Mouse (Mus musculus) heart, embryonic 14.5 days (tissue): ENCODE results near the gene Adssl1. TPM values are rescaled to one million over a fixed set of nuclear protein-coding genes. Genes with fewer than 3 reads are reported as not detected.

Source experiments
- ATAC-seq: fragments of 200-750 bp; cut with Nextera tagmentation; 2 replicates; pipeline ENCODE4 v1.8.0; 2017; ENCODE audit warnings: low read depth, moderate TSS enrichment; ENCODE audit not compliant: insufficient number of reproducible peaks, insufficient read depth, low FRiP score
- H3K27ac ChIP-seq, 2 experiments: fragments of 200-500 bp in 1 of 2; fragments of 300-500 bp in 1 of 2; sonication (generic) in 1 of 2; replicated peaks in 1 of 2; 2 replicates each; pipeline ENCODE4 v1.5.1; 2012 to 2014; ENCODE audit warnings: low read depth in 2 of 2, low read length in 2 of 2, control low read depth in 1 of 2, mild to moderate bottlenecking in 1 of 2, mixed read lengths in 1 of 2; ENCODE audit not compliant: control insufficient read depth in 1 of 2, insufficient read depth in 1 of 2
- H3K27me3 ChIP-seq: fragments of 300-500 bp; sonication (generic); 2 replicates; pipeline ENCODE4 v1.6.1; 2014; ENCODE audit warnings: mild to moderate bottlenecking, low read length, control low read depth; ENCODE audit not compliant: control insufficient read depth, insufficient read depth
- H3K36me3 ChIP-seq: fragments of 300-500 bp; sonication (generic); 2 replicates; pipeline ENCODE4 v1.6.1; 2014; ENCODE audit warnings: mild to moderate bottlenecking, control low read depth, low read length, mixed read lengths; ENCODE audit not compliant: control insufficient read depth, insufficient read depth
- H3K4me1 ChIP-seq, 2 experiments: fragments of 200-500 bp in 1 of 2; fragments of 300-500 bp in 1 of 2; sonication (generic) in 1 of 2; 2 replicates each; pipeline ENCODE4 v1.6.1; 2012 to 2014; ENCODE audit warnings: low read length in 2 of 2, control low read depth in 1 of 2, mixed read lengths in 1 of 2; ENCODE audit not compliant: control insufficient read depth in 2 of 2, insufficient read depth in 2 of 2
- H3K4me2 ChIP-seq: fragments of 300-500 bp; sonication (generic); 2 replicates; pipeline ENCODE4 v1.6.1; 2014; ENCODE audit warnings: mild to moderate bottlenecking, low read length
- H3K4me3 ChIP-seq, 2 experiments: fragments of 200-500 bp in 1 of 2; fragments of 300-500 bp in 1 of 2; sonication (generic) in 1 of 2; 2 replicates each; pipeline ENCODE4 v1.5.1; 2012 to 2014; ENCODE audit warnings: low read length in 2 of 2, mild to moderate bottlenecking in 2 of 2, control low read depth in 1 of 2, low read depth in 1 of 2, moderate library complexity in 1 of 2; ENCODE audit not compliant: control insufficient read depth in 1 of 2, insufficient read depth in 1 of 2
- H3K9ac ChIP-seq: fragments of 300-500 bp; sonication (generic); 2 replicates; pipeline ENCODE4 v1.6.1; 2014; ENCODE audit warnings: mild to moderate bottlenecking, low read length
- H3K9me3 ChIP-seq: fragments of 300-500 bp; sonication (generic); 2 replicates; pipeline ENCODE4 v1.6.1; 2016; ENCODE audit warnings: low read length, control low read depth; ENCODE audit not compliant: control insufficient read depth
- WGBS: fragments of 180-500 bp; shearing (Covaris S2); extraction: QIAGEN DNeasy Blood & Tissue Kit; methylation state at CpG from one replicate; pipeline ENCODE4 v1.1.7; 2014; 5-methylcytosine and 5-hydroxymethylcytosine counted together
- polyA plus RNA-seq: library from polyadenylated mRNA; unstranded; fragments of >200 nt; fragmentation: Nextera tagmentation; extraction: Ambion mirVana; gene quantifications from 2 replicates; pipeline ENCODE4 v1.2.1, GENCODE M21; 2014

The Adssl1 gene
- polyA plus RNA-seq, 1 experiment from 2014 or later: 89.7 TPM

DNA sequence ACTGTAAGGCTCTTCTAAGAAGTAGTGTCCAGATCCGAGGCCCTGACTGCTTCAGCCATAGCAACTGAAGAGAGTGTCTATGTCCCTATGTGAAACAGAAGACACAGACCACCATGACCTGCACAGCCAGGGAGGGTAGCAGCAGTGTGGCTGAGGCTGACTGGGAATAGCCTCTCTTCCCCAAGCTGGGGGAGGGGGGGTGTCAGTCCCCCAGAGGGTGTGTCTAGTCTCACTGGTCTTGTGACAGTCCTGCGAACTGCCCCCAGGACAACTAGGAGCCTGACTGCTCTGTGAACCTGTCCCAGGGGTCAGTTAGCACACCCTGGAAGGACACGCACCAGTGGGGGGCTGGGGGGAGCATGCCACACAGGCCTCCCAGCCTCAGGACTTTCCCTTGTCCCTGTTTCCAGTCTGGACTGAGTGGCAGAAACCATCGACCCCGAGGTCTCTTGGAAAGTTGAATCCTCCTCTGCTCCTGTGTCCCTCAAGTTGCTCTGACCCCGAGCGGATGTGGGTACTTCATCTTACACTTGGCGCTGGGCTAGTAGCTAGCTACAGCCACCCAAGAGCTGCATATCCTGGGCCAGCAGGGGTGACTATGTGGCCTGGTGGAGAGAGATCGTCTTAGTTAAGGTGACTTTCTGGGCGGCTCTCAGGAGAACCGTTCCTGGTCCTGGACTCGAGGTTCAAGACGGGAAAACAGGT, 712 bp upstream of the Adssl1 start:
- ATAC-seq: peak; percentile 22; the same call in 1 of the 2 replicates
- peak overlapping the region; percentile 83 for H3K4me2 ChIP-seq
- peak overlapping the region; percentile 72 to 98 for H3K27ac ChIP-seq
- H3K4me1 ChIP-seq: peaks cover 47 to 66% of the 10 kb centered on the region in 2 experiments
- H3K9ac ChIP-seq: peak overlapping the region; percentile 91
- no peaks in the 10 kb centered on the region for H3K36me3 ChIP-seq
- no peaks in the 10 kb centered on the region for H3K9me3 ChIP-seq
- H3K4me3 ChIP-seq: peak overlapping the region; percentile 43 to 55
- WGBS: 12% methylated on average over 13 of the region's 13 CpGs
- 0 out of 2 replicates have a peak, but pooled peaks cover 7% of the 10 kb centered on the region for H3K27me3 ChIP-seq

DNA sequence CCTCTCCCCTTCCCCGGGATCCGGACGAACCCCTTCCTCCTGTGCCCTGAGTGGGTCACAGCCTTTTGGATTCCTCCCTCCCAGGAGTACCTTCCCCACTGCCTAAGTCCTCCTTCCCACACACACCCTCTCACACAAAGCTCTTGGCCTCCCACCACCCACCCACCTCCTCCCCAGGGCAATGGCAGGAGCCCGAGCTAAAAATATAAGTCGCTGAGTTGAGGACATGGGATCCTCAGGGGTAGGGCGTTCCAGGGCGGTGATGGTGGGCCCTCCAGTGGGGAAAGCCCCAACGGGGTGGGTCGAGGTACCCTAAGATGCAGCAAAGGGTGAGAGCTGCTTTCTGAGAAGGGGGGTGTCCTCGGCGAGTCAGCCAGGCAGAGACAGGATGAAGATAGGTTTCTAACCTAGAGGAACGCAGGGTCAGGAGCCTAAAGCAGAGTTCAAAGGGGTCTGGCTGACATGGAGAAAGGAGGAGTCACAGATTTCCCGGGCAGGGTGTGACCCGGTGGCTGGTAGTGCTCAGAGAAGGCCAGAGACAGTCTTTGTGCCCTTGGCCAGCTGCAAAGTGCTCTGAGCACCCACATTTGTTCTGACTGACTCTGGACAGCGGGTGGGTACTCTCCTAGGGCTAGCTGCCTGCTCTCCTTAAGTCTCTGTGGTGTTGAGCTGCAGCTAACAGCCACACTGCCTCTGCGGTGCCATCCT, 663 bp downstream of the Adssl1 start:
- Histone ChIP-seq H3K4me3 (peak overlapping the region; percentile 43 to 55), H3K9me3 (no peaks in the 10 kb centered on the region), H3K9ac (peak overlapping the region; percentile 91), H3K27ac (peak overlapping the region; percentile 72 to 98), H3K4me1 (peaks cover 44 to 63% of the 10 kb centered on the region in 2 experiments), H3K36me3 (no peaks in the 10 kb centered on the region), H3K27me3 (0 out of 2 replicates have a peak, but pooled peaks cover 7% of the 10 kb centered on the region), H3K4me2 (peak overlapping the region; percentile 83)
- WGBS: 9% methylated on average over 16 of the region's 16 CpGs
- peak; percentile 13; the same call in 1 of the 2 replicates for ATAC-seq

DNA sequence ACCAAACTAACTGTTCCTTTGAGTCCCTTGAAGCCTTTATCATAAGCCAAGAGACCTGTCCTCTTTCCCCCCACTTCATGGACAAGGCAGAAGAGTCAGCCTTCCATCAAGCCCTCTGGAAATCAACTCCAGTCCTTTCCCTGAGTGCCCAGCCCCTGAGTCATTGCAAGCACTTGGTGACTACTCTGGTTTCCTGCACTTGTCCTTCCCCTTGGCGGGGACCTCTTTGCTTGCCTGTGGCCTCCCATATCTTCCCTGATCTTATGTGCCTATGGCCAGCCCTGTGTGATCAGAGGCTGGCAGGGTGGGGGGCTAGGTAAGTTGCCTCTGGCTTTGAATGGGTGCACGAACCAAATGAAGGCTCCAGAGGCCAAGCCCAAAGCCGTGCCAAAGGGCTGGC, 2.1 kb downstream of the Adssl1 start:
- Histone ChIP-seq H3K4me2 (peak overlapping the region; percentile 83; the same call in 1 of the 2 replicates), H3K9ac (no peak overlapping the region), H3K4me3 (no peak overlapping the region), H3K36me3 (no peaks in the 10 kb centered on the region), H3K4me1 (peaks cover 48 to 70% of the 10 kb centered on the region in 2 experiments), H3K9me3 (no peaks in the 10 kb centered on the region), H3K27ac (no peak overlapping the region), H3K27me3 (0 out of 2 replicates have a peak, but pooled peaks cover 7% of the 10 kb centered on the region)
- 67% methylated on average over 3 of the region's 3 CpGs for WGBS
- no peak for ATAC-seq

DNA sequence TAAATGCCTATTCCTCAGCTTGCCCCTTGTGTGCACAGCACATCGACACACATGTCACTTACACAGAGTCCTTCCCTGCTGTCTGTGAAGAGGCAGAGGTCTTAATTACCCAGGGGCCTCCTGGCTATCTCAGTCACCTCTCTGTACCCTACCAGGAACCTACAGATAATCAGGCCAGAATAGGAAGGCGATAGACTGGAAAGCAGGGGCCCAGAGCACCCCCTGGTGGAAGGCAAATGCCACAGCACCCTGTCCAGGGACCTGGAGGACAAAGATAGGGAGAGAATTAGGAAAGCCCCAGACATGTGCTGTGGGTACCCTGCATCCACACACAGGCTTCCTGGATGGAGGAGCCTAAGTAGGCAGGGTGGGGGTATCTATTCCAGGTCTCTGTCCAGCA, 3.9 kb downstream of the Adssl1 start:
- H3K9me3 ChIP-seq: no peaks in the 10 kb centered on the region
- H3K9ac ChIP-seq: peak overlapping the region; percentile 38; the same call in 1 of the 2 replicates
- peak overlapping the region; percentile 1 to 66; a peak in 3 of 4 replicates for H3K27ac ChIP-seq
- no peak overlapping the region for H3K4me3 ChIP-seq
- 17% methylated on average over 2 of the region's 2 CpGs for WGBS
- no peaks in the 10 kb centered on the region for H3K36me3 ChIP-seq
- H3K4me2 ChIP-seq: 0 out of 2 replicates have a peak overlapping the region, but pooled peaks have one; percentile 6
- 0 out of 2 replicates have a peak, but pooled peaks cover 7% of the 10 kb centered on the region for H3K27me3 ChIP-seq
- peaks cover 33 to 63% of the 10 kb centered on the region in 2 experiments for H3K4me1 ChIP-seq
- ATAC-seq: no peak

DNA sequence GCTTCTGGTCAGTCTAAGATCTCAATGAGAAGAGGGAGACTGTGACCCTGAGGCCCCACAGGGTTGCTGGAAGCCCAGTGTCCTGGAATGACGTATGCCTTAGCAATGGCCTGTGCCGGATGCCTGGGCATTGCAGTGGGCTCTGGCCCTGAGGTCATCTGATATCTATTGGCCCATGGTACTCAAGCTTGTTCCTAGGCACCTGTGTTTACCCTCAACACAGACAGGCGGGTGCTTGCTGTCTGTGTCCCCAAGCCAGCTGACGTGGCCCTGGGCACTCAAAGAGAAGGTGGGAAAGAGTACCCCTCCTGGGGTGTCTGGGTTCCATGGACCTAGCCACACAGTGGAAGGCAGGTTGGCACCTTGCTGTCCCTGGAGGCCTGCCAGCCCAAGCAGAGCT, 5.9 kb downstream of the Adssl1 start:
- ATAC-seq: no peak

DNA sequence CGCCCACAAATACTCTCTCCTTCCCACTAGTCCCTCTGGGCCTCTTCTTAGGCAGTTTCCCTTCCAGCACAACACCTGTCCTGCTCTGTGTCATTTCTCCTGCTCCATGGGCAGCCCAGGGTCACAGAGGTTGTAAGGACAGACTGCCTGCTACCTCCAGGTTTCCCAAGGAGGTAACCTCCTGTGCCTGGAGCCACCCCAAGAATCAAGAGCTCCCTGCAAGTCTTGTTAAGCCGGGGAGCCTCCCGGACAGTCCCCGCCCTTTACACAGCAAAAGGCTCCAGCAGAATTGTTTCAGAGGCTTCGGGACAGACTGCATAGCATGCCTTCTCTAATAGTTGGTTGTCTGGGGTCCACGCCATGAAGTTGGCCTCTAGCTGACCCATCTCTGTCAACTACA, 6.6 kb downstream of the Adssl1 start:
- Histone ChIP-seq H3K4me3 (no peak overlapping the region), H3K4me1 (peaks cover 33 to 57% of the 10 kb centered on the region in 2 experiments), H3K27ac (no peak overlapping the region), H3K36me3 (no peaks in the 10 kb centered on the region), H3K4me2 (no peak overlapping the region), H3K9ac (no peak overlapping the region), H3K27me3 (no peaks in the 10 kb centered on the region), H3K9me3 (no peaks in the 10 kb centered on the region)
- 67% methylated on average over 6 of the region's 6 CpGs for WGBS
- ATAC-seq: no peak

More for the DNA sequence above, 5.9 kb downstream of the Adssl1 start:
- H3K27ac ChIP-seq: no peak overlapping the region
- WGBS: 76% methylated on average over 4 of the region's 4 CpGs
- H3K9ac ChIP-seq: no peak overlapping the region
- no peaks in the 10 kb centered on the region for H3K9me3 ChIP-seq
- H3K4me2 ChIP-seq: no peak overlapping the region
- H3K36me3 ChIP-seq: no peaks in the 10 kb centered on the region
- 0 out of 2 replicates have a peak, but pooled peaks cover 1% of the 10 kb centered on the region for H3K27me3 ChIP-seq
- peaks cover 34 to 61% of the 10 kb centered on the region in 2 experiments for H3K4me1 ChIP-seq
- H3K4me3 ChIP-seq: no peak overlapping the region

DNA sequence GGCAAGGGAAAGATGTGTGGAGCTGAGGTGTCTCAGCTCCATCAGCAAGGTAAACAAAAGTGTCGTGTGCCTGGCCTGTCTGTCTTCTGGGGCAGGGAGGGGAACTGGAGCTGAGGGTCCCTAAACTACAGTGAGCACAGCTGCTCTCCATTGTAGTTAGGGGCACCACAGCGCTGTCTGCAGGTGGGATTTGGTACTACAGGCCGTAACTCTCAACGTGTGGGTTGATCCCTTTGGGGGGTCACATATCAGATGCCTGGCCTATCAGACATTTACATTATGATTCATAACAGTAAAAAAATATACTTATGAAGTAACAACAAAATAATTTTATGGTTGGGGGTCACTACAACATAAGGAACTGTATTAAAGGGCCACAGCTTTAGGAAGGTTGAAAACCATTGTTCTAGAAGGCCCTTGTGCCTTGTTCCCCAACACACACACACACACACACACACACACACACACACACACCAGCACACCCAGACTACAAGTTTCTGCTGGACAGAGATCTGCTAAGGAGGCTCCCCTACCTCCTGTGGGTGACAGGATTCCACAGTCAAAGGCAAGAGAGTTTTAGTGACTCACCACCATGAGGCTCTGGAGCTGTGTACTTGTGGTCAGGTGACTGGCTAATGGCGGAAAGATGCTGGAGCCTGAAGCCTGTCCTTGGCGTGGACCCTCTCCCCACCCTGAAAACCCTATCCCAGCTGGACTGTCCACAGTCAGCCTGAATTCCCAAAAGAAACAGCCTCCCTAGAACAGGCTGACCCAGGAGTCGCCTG, 7.4 kb downstream of the Adssl1 start:
- no peaks in the 10 kb centered on the region for H3K27me3 ChIP-seq
- ATAC-seq: no peak
- peaks cover 32 to 55% of the 10 kb centered on the region in 2 experiments for H3K4me1 ChIP-seq
- no peak overlapping the region for H3K4me3 ChIP-seq
- 0 out of 2 replicates have a peak, but pooled peaks cover under 1% of the 10 kb centered on the region for H3K36me3 ChIP-seq
- 58% methylated on average over 7 of the region's 7 CpGs for WGBS
- H3K9me3 ChIP-seq: no peaks in the 10 kb centered on the region
- H3K9ac ChIP-seq: no peak overlapping the region
- no peak overlapping the region for H3K4me2 ChIP-seq
- no peak overlapping the region for H3K27ac ChIP-seq
